Comparison of ENCODE assay signal across 14 mouse cellular contexts in the genomic region with DNA sequence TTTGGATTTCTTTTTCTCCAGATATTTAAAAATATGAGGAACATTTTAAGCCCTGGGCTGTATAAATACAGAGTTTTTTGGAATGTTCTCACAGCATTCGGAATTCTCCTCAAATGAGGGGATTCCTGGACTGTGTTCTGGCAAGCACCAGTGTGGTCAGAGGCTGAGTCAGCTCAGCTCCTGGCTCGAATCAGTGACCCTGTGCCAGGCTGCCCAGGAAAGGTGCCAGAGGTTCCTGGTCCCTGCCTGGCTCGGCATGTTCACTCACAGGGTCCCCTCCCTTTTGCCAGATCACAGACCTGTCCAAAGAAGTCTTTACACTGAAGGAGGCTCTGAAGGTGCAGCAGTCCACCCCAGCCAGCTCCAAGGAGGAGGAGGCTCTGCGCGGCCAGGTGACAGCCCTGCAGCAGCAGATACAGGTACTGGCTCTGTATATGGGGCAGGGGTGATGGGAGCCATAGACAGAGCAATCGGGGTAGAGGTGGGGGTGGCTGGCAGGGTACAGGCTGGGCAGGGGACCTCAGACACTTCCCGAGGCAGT. TPM values are rescaled to one million over a fixed set of nuclear protein-coding genes. Genes with fewer than 3 reads are reported as not detected.
A peak's percentile ranks its signal among the peaks of the same experiment; 100 is the strongest.
DNase-seq lines count a peak whose midpoint lies in the region; ATAC-seq and TF ChIP-seq lines count a peak whose summit lies in the region.
"Had no signal": no experiment of that assay in that cellular context is flagged by ENCODE, and none has a peak within 500 bp of the region (broad histone marks: within the 10 kb centered on the region; RNA-seq: fewer than 3 reads in every experiment).

No protein-coding gene starts in this region.

- no peak for ATAC-seq in forebrain, embryonic 11.5 days (replicated peaks; ENCODE audit: low FRiP score)
- ATAC-seq in forebrain, embryonic 13.5 days: no peak

- H3K9ac ChIP-seq in forebrain, embryonic 11.5 days (ENCODE audit: low read length): no peak overlapping the region
- no peak overlapping the region for H3K9ac ChIP-seq in forebrain, embryonic 13.5 days
- H3K9ac ChIP-seq: forebrain, embryonic 12.5 days; limb, embryonic 15.5 days; lung, embryonic 15.5 days; stomach, embryonic 15.5 days had no signal

- H3K4me2 ChIP-seq in forebrain, embryonic 11.5 days (ENCODE audit: low read depth, low read length, severe bottlenecking): no peak overlapping the region
- no peak overlapping the region for H3K4me2 ChIP-seq in forebrain, embryonic 13.5 days
- H3K4me2 ChIP-seq: forebrain, embryonic 12.5 days; heart, embryonic 11.5 days; limb, embryonic 15.5 days; lung, embryonic 15.5 days; stomach, embryonic 15.5 days had no signal

- WGBS in forebrain, embryonic 11.5 days: 83% methylated on average over 7 of the region's 7 CpGs
- WGBS in forebrain, embryonic 13.5 days: 86% methylated on average over 7 of the region's 7 CpGs

- H3K27ac ChIP-seq in forebrain, embryonic 11.5 days (ENCODE audit: low read depth, low read length): no peak overlapping the region
- H3K27ac ChIP-seq in forebrain, embryonic 13.5 days: no peak overlapping the region
- H3K27ac ChIP-seq in left cerebral cortex, adult 2 months: no peak overlapping the region
- H3K27ac ChIP-seq: forebrain, embryonic 12.5 days; gastrocnemius, adult 2 months; kidney, postnatal 0 days; limb, embryonic 15.5 days; lung, embryonic 15.5 days; stomach, embryonic 15.5 days had no signal

- peak; percentile 40 for DNase-seq in forebrain, embryonic 11.5 days (ENCODE audit: low spot score)
- peak; percentile 8 to 10 for DNase-seq in left cerebral cortex, adult 2 months (ENCODE audit: extremely low spot score in 1 of 2, low spot score in 2 of 2)
- no peak for DNase-seq in left cerebral cortex, postnatal 36 days (ENCODE audit: low spot score in 2 of 2)
- DNase-seq in Muller cell, postnatal 12 days (ENCODE audit: inconsistent ontology term): peak; percentile 65
- DNase-seq in cerebellum, postnatal 10 days: peak; percentile 55 to 64
- no peak for DNase-seq in left cerebral cortex, adult 18-20 months (ENCODE audit: low spot score in 2 of 2)
- DNase-seq: gastrocnemius, adult 2 months had no signal

- no peaks in the 10 kb centered on the region; the same call in 1 of the 2 replicates for H3K36me3 ChIP-seq in forebrain, embryonic 11.5 days (ENCODE audit: control insufficient read depth, insufficient read depth, low read length)
- H3K36me3 ChIP-seq in forebrain, embryonic 13.5 days (ENCODE audit: poor library complexity, severe bottlenecking): peaks cover 2% of the 10 kb centered on the region; the same call in 1 of the 2 replicates
- H3K36me3 ChIP-seq: lung, embryonic 15.5 days; stomach, embryonic 15.5 days had no signal

- peaks cover 1% of the 10 kb centered on the region; the same call in 1 of the 2 replicates for H3K9me3 ChIP-seq in forebrain, embryonic 11.5 days (ENCODE audit: control insufficient read depth, low read length)
- 0 out of 2 replicates have a peak, but pooled peaks cover 6% of the 10 kb centered on the region for H3K9me3 ChIP-seq in forebrain, embryonic 13.5 days (replicated peaks)
- H3K9me3 ChIP-seq: forebrain, embryonic 12.5 days; limb, embryonic 15.5 days; lung, embryonic 15.5 days; stomach, embryonic 15.5 days had no signal

- no peaks in the 10 kb centered on the region for H3K27me3 ChIP-seq in forebrain, embryonic 11.5 days (ENCODE audit: control insufficient read depth, insufficient read depth, low read length)
- no peaks in the 10 kb centered on the region for H3K27me3 ChIP-seq in forebrain, embryonic 13.5 days
- H3K27me3 ChIP-seq: limb, embryonic 15.5 days; lung, embryonic 15.5 days; stomach, embryonic 15.5 days had no signal

- intact Hi-C loops in left cerebral cortex, adult 2 months (cut with DNase I): loop anchor here (5.0 to 10.0 kb wide), 2 partner anchors 711 to 979 kb away; partner anchors contain the start of genes 1190007I07Rik and Tdg
- intact Hi-C loops in left cerebral cortex, postnatal 36 days (cut with DNase I): no loop called here

- TF ChIP-seq CTCF in left cerebral cortex, adult 2 months (IDR thresholded peaks at IDR 0.05): no peak

- H3K4me1 ChIP-seq in forebrain, embryonic 11.5 days (replicated peaks; ENCODE audit: control insufficient read depth, insufficient read depth, low read length): peaks cover 8% of the 10 kb centered on the region
- peaks cover 29% of the 10 kb centered on the region for H3K4me1 ChIP-seq in forebrain, embryonic 13.5 days

- H3K4me3 ChIP-seq in forebrain, embryonic 11.5 days (ENCODE audit: low read depth, low read length): no peak overlapping the region
- H3K4me3 ChIP-seq in forebrain, embryonic 13.5 days: no peak overlapping the region
- H3K4me3 ChIP-seq in left cerebral cortex, adult 2 months: no peak overlapping the region
- H3K4me3 ChIP-seq: forebrain, embryonic 12.5 days; gastrocnemius, adult 2 months; limb, embryonic 15.5 days; lung, embryonic 15.5 days; stomach, embryonic 15.5 days had no signal

RNA-seq across cellular contexts. Expression of gene Gm10778, which starts 2.8 kb away (rescaled TPM):
- 5.0 and 5.2 TPM in 2 replicates for polyA plus RNA-seq in forebrain, embryonic 11.5 days (2014; fragmentation: Nextera tagmentation; extraction: Ambion mirVana)
- polyA plus RNA-seq in forebrain, embryonic 13.5 days (2015; fragmentation: Nextera tagmentation; extraction: Ambion mirVana): 5.4 and 5.6 TPM in 2 replicates
- total RNA-seq in left cerebral cortex, adult 2 months (2021): 1 to 10 TPM; 4.3 to 5.0 TPM
- 1 to 10 TPM; 3.9 to 4.1 TPM for total RNA-seq in left cerebral cortex, postnatal 36 days (2021)
- 1 to 10 TPM; 4.3 to 5.8 TPM for total RNA-seq in left cerebral cortex, adult 18-20 months (2021)

RNA-seq across cellular contexts. Expression of gene Ankrd24, which starts 17.7 kb away (rescaled TPM):
- 3.9 and 4.1 TPM in 2 replicates for polyA plus RNA-seq in forebrain, embryonic 11.5 days (2014; fragmentation: Nextera tagmentation; extraction: Ambion mirVana)
- 6.4 and 6.9 TPM in 2 replicates for polyA plus RNA-seq in forebrain, embryonic 13.5 days (2015; fragmentation: Nextera tagmentation; extraction: Ambion mirVana)
- total RNA-seq in left cerebral cortex, adult 2 months (2021): 10 to 100 TPM; 46.4 to 47.3 TPM
- total RNA-seq in left cerebral cortex, postnatal 36 days (2021): 10 to 100 TPM; 37.8 to 46.7 TPM
- total RNA-seq in left cerebral cortex, adult 18-20 months (2021): 10 to 100 TPM; 44.4 to 46.4 TPM

RNA-seq across cellular contexts. Expression of gene Sirt6, which starts 18.5 kb away (rescaled TPM):
- 45.0 and 45.5 TPM in 2 replicates for polyA plus RNA-seq in forebrain, embryonic 11.5 days (2014; fragmentation: Nextera tagmentation; extraction: Ambion mirVana)
- 56.6 and 65.3 TPM in 2 replicates for polyA plus RNA-seq in forebrain, embryonic 13.5 days (2015; fragmentation: Nextera tagmentation; extraction: Ambion mirVana)
- total RNA-seq in left cerebral cortex, adult 2 months (2021): 10 to 100 TPM; 26.8 to 28.6 TPM
- 10 to 100 TPM; 22.7 to 29.4 TPM for total RNA-seq in left cerebral cortex, postnatal 36 days (2021)
- 10 to 100 TPM; 26.2 to 26.6 TPM for total RNA-seq in left cerebral cortex, adult 18-20 months (2021)

RNA-seq across cellular contexts. Expression of gene BC025920, which starts 40.0 kb away (rescaled TPM):
- polyA plus RNA-seq in forebrain, embryonic 11.5 days (2014; fragmentation: Nextera tagmentation; extraction: Ambion mirVana): 1.6 and 2.1 TPM in 2 replicates
- polyA plus RNA-seq in forebrain, embryonic 13.5 days (2015; fragmentation: Nextera tagmentation; extraction: Ambion mirVana): 2.0 and 3.7 TPM in 2 replicates
- total RNA-seq in left cerebral cortex, adult 2 months (2021): 1 to 10 TPM; 2.6 to 2.9 TPM
- 1 to 10 TPM; 3.5 to 3.6 TPM for total RNA-seq in left cerebral cortex, postnatal 36 days (2021)
- total RNA-seq in left cerebral cortex, adult 18-20 months (2021): 1 to 10 TPM; 2.6 to 3.3 TPM

RNA-seq across cellular contexts. Expression of gene Tle6, which starts 45.2 kb away (rescaled TPM):
- polyA plus RNA-seq in forebrain, embryonic 11.5 days (2014; fragmentation: Nextera tagmentation; extraction: Ambion mirVana): 3.9 and 7.7 TPM in 2 replicates
- polyA plus RNA-seq in forebrain, embryonic 13.5 days (2015; fragmentation: Nextera tagmentation; extraction: Ambion mirVana): 1.8 and 4.1 TPM in 2 replicates
- total RNA-seq in left cerebral cortex, adult 2 months (2021): 10 to 100 TPM; 10.3 to 12.9 TPM
- 10 to 100 TPM in 1 of 2 experiments, 1 to 10 TPM in 1; 9.7 to 10.9 TPM for total RNA-seq in left cerebral cortex, postnatal 36 days (2021)
- 10 to 100 TPM; 11.4 to 11.8 TPM for total RNA-seq in left cerebral cortex, adult 18-20 months (2021)

Comparison
In these comparisons a context has a peak if more than half of its experiments do, and no peak if none do; other contexts are left out.
1. DNase-seq: peak in forebrain, embryonic 11.5 days (single experiment), left cerebral cortex, adult 2 months (2 of 2), Muller cell, postnatal 12 days (single experiment) and cerebellum, postnatal 10 days (2 of 2); none in left cerebral cortex, postnatal 36 days (0 of 2) and left cerebral cortex, adult 18-20 months (0 of 2).